Comparison of ENCODE assay signal across 19 mouse cellular contexts in genomic region chr12:26551168-26551926, GRCm38 (mm10).
DNase-seq lines count a peak whose midpoint lies in the region; ATAC-seq and TF ChIP-seq lines count a peak whose summit lies in the region.
"Had no signal": no experiment of that assay in that cellular context is flagged by ENCODE, and none has a peak within 500 bp of the region (broad histone marks: within the 10 kb centered on the region; RNA-seq: fewer than 3 reads in every experiment).

No protein-coding gene starts in this region.

- no peak overlapping the region for H3K4me3 ChIP-seq in forebrain, embryonic 12.5 days (replicated peaks)
- no peak overlapping the region for H3K4me3 ChIP-seq in forebrain, embryonic 10.5 days
- H3K4me3 ChIP-seq in forebrain, embryonic 15.5 days, result no peak overlapping the region
- no peak overlapping the region for H3K4me3 ChIP-seq in hindbrain, postnatal 0 days (ENCODE audit: low read length)
- no peak overlapping the region for H3K4me3 ChIP-seq in midbrain, postnatal 0 days (ENCODE audit: low read depth, low read length)
- H3K4me3 ChIP-seq: heart, embryonic 15.5 days; limb, embryonic 15.5 days had no signal

- no peak for ATAC-seq in forebrain, embryonic 12.5 days (ENCODE audit: low FRiP score)
- no peak for ATAC-seq in forebrain, embryonic 15.5 days (replicated peaks)
- ATAC-seq in hindbrain, postnatal 0 days, result no peak
- no peak for ATAC-seq in midbrain, postnatal 0 days (ENCODE audit: low FRiP score)
- ATAC-seq in megakaryocyte, adult 5-6 weeks (ENCODE audit: poor library complexity, severe bottlenecking), result no peak
- ATAC-seq: CD4-positive, CD25-positive, alpha-beta regulatory T cell, adult 4 months had no signal

- peak overlapping the region; percentile 51 for H3K27ac ChIP-seq in forebrain, embryonic 12.5 days
- H3K27ac ChIP-seq in forebrain, embryonic 10.5 days, result no peak overlapping the region
- H3K27ac ChIP-seq in forebrain, embryonic 15.5 days (replicated peaks), result peak overlapping the region; percentile 13
- H3K27ac ChIP-seq in hindbrain, postnatal 0 days, result no peak overlapping the region
- 0 out of 2 replicates have a peak overlapping the region, but pooled peaks have one; percentile 32 for H3K27ac ChIP-seq in midbrain, postnatal 0 days (ENCODE audit: low read depth, low read length)
- H3K27ac ChIP-seq: heart, embryonic 15.5 days; limb, embryonic 15.5 days had no signal

- no peak for TF ChIP-seq CTCF in hindbrain, postnatal 0 days (IDR thresholded peaks at IDR 0.05; ENCODE audit: low read depth)
- TF ChIP-seq CTCF in midbrain, postnatal 0 days (IDR thresholded peaks at IDR 0.05), result no peak

- no peaks in the 10 kb centered on the region for H3K36me3 ChIP-seq in forebrain, embryonic 12.5 days (replicated peaks)
- H3K36me3 ChIP-seq in forebrain, embryonic 10.5 days (replicated peaks), result no peaks in the 10 kb centered on the region
- no peaks in the 10 kb centered on the region for H3K36me3 ChIP-seq in forebrain, embryonic 15.5 days
- no peaks in the 10 kb centered on the region for H3K36me3 ChIP-seq in hindbrain, postnatal 0 days (ENCODE audit: insufficient read depth, low read length)
- H3K36me3 ChIP-seq in midbrain, postnatal 0 days (ENCODE audit: insufficient read depth, low read length), result no peaks in the 10 kb centered on the region
- H3K36me3 ChIP-seq: G1E; heart, embryonic 15.5 days; limb, embryonic 15.5 days had no signal

- no peak overlapping the region for H3K9ac ChIP-seq in forebrain, embryonic 12.5 days
- no peak overlapping the region for H3K9ac ChIP-seq in forebrain, embryonic 15.5 days (replicated peaks)
- H3K9ac ChIP-seq in hindbrain, postnatal 0 days (replicated peaks; ENCODE audit: low read length), result no peak overlapping the region
- H3K9ac ChIP-seq in midbrain, postnatal 0 days (replicated peaks; ENCODE audit: low read length, poor library complexity, severe bottlenecking), result no peak overlapping the region
- H3K9ac ChIP-seq: heart, embryonic 15.5 days; limb, embryonic 15.5 days had no signal

- no peaks in the 10 kb centered on the region for H3K27me3 ChIP-seq in forebrain, embryonic 12.5 days
- no peaks in the 10 kb centered on the region for H3K27me3 ChIP-seq in forebrain, embryonic 10.5 days (ENCODE audit: poor library complexity, severe bottlenecking)
- H3K27me3 ChIP-seq in forebrain, embryonic 15.5 days, result no peaks in the 10 kb centered on the region
- H3K27me3 ChIP-seq in hindbrain, postnatal 0 days (ENCODE audit: insufficient read depth, low read length), result no peaks in the 10 kb centered on the region
- no peaks in the 10 kb centered on the region for H3K27me3 ChIP-seq in midbrain, postnatal 0 days (ENCODE audit: insufficient read depth, low read length)
- H3K27me3 ChIP-seq: limb, embryonic 15.5 days had no signal

- H3K9me3 ChIP-seq in forebrain, embryonic 12.5 days, result no peaks in the 10 kb centered on the region
- H3K9me3 ChIP-seq in forebrain, embryonic 10.5 days, result no peaks in the 10 kb centered on the region
- no peaks in the 10 kb centered on the region for H3K9me3 ChIP-seq in forebrain, embryonic 15.5 days
- no peaks in the 10 kb centered on the region for H3K9me3 ChIP-seq in hindbrain, postnatal 0 days (ENCODE audit: low read length)
- H3K9me3 ChIP-seq in midbrain, postnatal 0 days (ENCODE audit: low read length), result no peaks in the 10 kb centered on the region
- H3K9me3 ChIP-seq: heart, embryonic 15.5 days; limb, embryonic 15.5 days had no signal

- H3K4me2 ChIP-seq in forebrain, embryonic 12.5 days, result no peak overlapping the region
- H3K4me2 ChIP-seq in forebrain, embryonic 15.5 days (replicated peaks), result no peak overlapping the region
- H3K4me2 ChIP-seq in hindbrain, postnatal 0 days (ENCODE audit: low read depth, low read length), result no peak overlapping the region
- no peak overlapping the region for H3K4me2 ChIP-seq in midbrain, postnatal 0 days (ENCODE audit: low read depth, low read length, poor library complexity, severe bottlenecking)
- H3K4me2 ChIP-seq: heart, embryonic 15.5 days; limb, embryonic 15.5 days had no signal

- 58% methylated on average over 10 of the region's 10 CpGs for WGBS in forebrain, embryonic 12.5 days
- 78% methylated on average over 10 of the region's 10 CpGs for WGBS in forebrain, embryonic 10.5 days
- 41% methylated on average over 10 of the region's 10 CpGs for WGBS in forebrain, embryonic 15.5 days
- WGBS in hindbrain, postnatal 0 days, result 55% methylated on average over 10 of the region's 10 CpGs
- WGBS in midbrain, postnatal 0 days, result 29% methylated on average over 10 of the region's 10 CpGs

- H3K4me1 ChIP-seq in forebrain, embryonic 12.5 days, result peaks cover 10% of the 10 kb centered on the region
- H3K4me1 ChIP-seq in forebrain, embryonic 10.5 days, result peaks cover 3% of the 10 kb centered on the region; the same call in 1 of the 2 replicates
- H3K4me1 ChIP-seq in forebrain, embryonic 15.5 days, result peaks cover 18% of the 10 kb centered on the region
- no peaks in the 10 kb centered on the region for H3K4me1 ChIP-seq in hindbrain, postnatal 0 days (ENCODE audit: insufficient read depth, low read length)
- no peaks in the 10 kb centered on the region; the same call in 1 of the 2 replicates for H3K4me1 ChIP-seq in midbrain, postnatal 0 days (ENCODE audit: insufficient read depth, low read length)
- H3K4me1 ChIP-seq: limb, embryonic 15.5 days had no signal

- DNase-seq in forebrain, embryonic 10.5 days (ENCODE audit: extremely low spot score, low spot score), result no peak
- DNase-seq in hindbrain, postnatal 0 days (ENCODE audit: low spot score), result peak; percentile 20
- DNase-seq in midbrain, postnatal 0 days (ENCODE audit: low spot score), result peak; percentile 19
- DNase-seq in kidney, postnatal 4 days, result no peak
- no peak for DNase-seq in MN1 (ENCODE audit: low spot score)
- DNase-seq: cerebellum, adult 11 months; cerebellum, postnatal 36 days; kidney, adult 8-10 months; kidney, postnatal 25 days; lung, postnatal 10 days; right cerebral cortex, postnatal 4 days; thymus, postnatal 14 days had no signal

Comparison
In these comparisons a context has a peak if more than half of its experiments do, and no peak if none do; other contexts are left out.
1. H3K27ac ChIP-seq: peak in forebrain, embryonic 12.5 days (single experiment), forebrain, embryonic 15.5 days (single experiment) and midbrain, postnatal 0 days (single experiment); none in forebrain, embryonic 10.5 days (single experiment) and hindbrain, postnatal 0 days (single experiment).
2. DNase-seq: peak in hindbrain, postnatal 0 days (single experiment) and midbrain, postnatal 0 days (single experiment); none in forebrain, embryonic 10.5 days (single experiment), kidney, postnatal 4 days (0 of 2) and MN1 (single experiment).